Mouse (Mus musculus) hindbrain, postnatal 0 days (tissue): ENCODE data around the gene Wdr18. TPM values are rescaled to one million over a fixed set of nuclear protein-coding genes. Genes with fewer than 3 reads are reported as not detected.

Experiments used
- ATAC-seq: fragments of 200-750 bp; cut with Nextera tagmentation; 2 replicates; pipeline ENCODE4 v1.8.0; 2017; ENCODE audit warnings: mild to moderate bottlenecking, moderate TSS enrichment, moderate library complexity
- DNase-seq: peaks from one replicate; pipeline ENCODE4 v3.0.0-alpha.2; 2015; ENCODE audit warnings: low spot score
- H3K27ac ChIP-seq: fragments of 300-500 bp; sonication (generic); 2 replicates; pipeline ENCODE4 v1.5.1; 2014; ENCODE audit warnings: mild to moderate bottlenecking
- H3K27me3 ChIP-seq: fragments of 300-500 bp; sonication (generic); 2 replicates; pipeline ENCODE4 v1.6.1; 2014; ENCODE audit warnings: low read length, mixed read lengths; ENCODE audit not compliant: insufficient read depth
- H3K36me3 ChIP-seq: fragments of 300-500 bp; sonication (generic); 2 replicates; pipeline ENCODE4 v1.6.1; 2014; ENCODE audit warnings: low read length, mixed read lengths; ENCODE audit not compliant: insufficient read depth
- H3K4me1 ChIP-seq: fragments of 300-500 bp; sonication (generic); 2 replicates; pipeline ENCODE4 v1.6.1; 2014; ENCODE audit warnings: antibody characterized with exemption, low read length, mixed read lengths; ENCODE audit not compliant: insufficient read depth
- H3K4me2 ChIP-seq: fragments of 300-500 bp; sonication (generic); 2 replicates; pipeline ENCODE4 v1.6.1; 2014; ENCODE audit warnings: low read depth, mild to moderate bottlenecking, low read length, moderate library complexity, mixed read lengths
- H3K4me3 ChIP-seq: fragments of 300-500 bp; sonication (generic); 2 replicates; pipeline ENCODE4 v1.5.1; 2014; ENCODE audit warnings: low read length
- H3K9ac ChIP-seq: fragments of 300-500 bp; sonication (generic); replicated peaks from 2 replicates; pipeline ENCODE4 v1.6.1; 2014; ENCODE audit warnings: mild to moderate bottlenecking, low read length, moderate library complexity, mixed read lengths
- H3K9me3 ChIP-seq: fragments of 300-500 bp; sonication (generic); 2 replicates; pipeline ENCODE4 v1.6.1; 2016; ENCODE audit warnings: low read length, mixed read lengths
- CTCF ChIP-seq: IDR thresholded peaks from 2 replicates; pipeline ENCODE4 v1.5.1; 2016; ENCODE audit warnings: antibody characterized with exemption, control low read depth, low read depth
- WGBS: fragments of 180-500 bp; shearing (Covaris S2); extraction: QIAGEN DNeasy Blood & Tissue Kit; methylation state at CpG from one replicate; pipeline ENCODE4 v1.1.7; 2014; 5-methylcytosine and 5-hydroxymethylcytosine counted together
- polyA plus RNA-seq: library from polyadenylated mRNA; unstranded; fragments of >200 nt; fragmentation: Nextera tagmentation; extraction: Ambion mirVana; gene quantifications from 2 replicates; pipeline ENCODE4 v1.2.1, GENCODE M21; 2015
- total RNA-seq: library from RNA; depleted of rRNA; stranded (reverse); fragments of >200 nt; gene quantifications from 2 replicates; pipeline ENCODE4 v1.2.3, GENCODE M21; 2014

Wdr18 gene
- total and polyA plus RNA-seq, 2 experiments from 2014 or later: 74.6 to 109 TPM

DNA sequence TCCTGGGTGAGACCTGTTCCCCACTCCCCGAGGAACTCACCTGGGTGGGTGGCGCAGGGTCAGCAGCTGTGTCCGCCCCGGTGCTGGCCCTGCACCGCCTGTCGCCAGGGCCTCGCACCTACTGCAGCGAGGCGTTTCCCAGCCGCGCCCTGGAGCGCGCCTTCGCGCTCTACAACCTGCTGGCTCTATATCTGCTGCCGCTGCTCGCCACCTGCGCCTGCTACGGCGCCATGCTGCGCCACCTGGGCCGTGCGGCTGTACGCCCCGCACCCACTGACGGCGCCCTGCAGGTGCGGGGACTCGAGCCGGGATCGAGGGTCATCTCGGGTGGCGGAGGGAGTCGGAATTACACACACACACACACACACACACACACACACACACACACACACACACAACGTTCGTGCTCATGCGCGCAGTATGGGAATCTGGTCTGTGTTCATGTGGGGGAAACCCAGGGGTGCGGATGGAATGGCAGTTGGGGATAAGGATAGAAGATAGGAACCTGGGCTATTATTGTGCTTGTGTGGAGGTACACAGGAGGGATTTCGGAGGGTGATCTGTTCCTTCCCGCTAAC lies 38.9 kb upstream of the Wdr18 start, which contains the start of gene R3hdm4:
Gene R3hdm4 (minus strand): TSS at position 251 of the 578 bp plus-strand sequence.
- Histone ChIP-seq H3K4me2 (peak within 1 kb of the TSS; percentile 56), H3K4me1 (peaks cover 14% of the 10 kb centered on the region; the same call in 1 of the 2 replicates), H3K27ac (no peak within 1 kb of the TSS), H3K9me3 (no peaks in the 10 kb centered on the region), H3K27me3 (peaks cover 53% of the 10 kb centered on the region), H3K4me3 (peak within 1 kb of the TSS; percentile 30), H3K36me3 (no peaks in the 10 kb centered on the region), H3K9ac (peak within 1 kb of the TSS; percentile 31)
- no peak for ATAC-seq
- TF ChIP-seq CTCF: no peak
- WGBS: 4% methylated on average over 41 of the region's 41 CpGs
- no peak for DNase-seq

DNA sequence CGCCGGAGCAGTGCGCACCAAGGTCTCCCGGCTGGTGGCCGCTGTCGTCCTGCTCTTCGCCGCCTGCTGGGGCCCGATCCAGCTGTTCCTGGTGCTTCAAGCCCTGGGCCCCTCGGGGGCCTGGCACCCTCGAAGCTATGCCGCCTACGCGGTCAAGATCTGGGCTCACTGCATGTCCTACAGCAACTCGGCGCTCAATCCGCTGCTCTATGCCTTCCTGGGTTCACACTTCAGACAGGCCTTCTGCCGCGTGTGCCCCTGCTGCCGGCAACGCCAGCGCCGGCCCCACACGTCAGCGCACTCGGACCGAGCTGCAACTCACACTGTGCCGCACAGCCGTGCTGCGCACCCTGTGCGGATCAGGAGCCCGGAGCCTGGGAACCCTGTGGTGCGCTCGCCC lies 38.4 kb upstream of the Wdr18 start:
- Histone ChIP-seq H3K27me3 (peaks cover 53% of the 10 kb centered on the region), H3K27ac (no peak overlapping the region), H3K4me2 (peak overlapping the region; percentile 56), H3K9ac (peak overlapping the region; percentile 31), H3K4me1 (peaks cover 13% of the 10 kb centered on the region; the same call in 1 of the 2 replicates), H3K4me3 (peak overlapping the region; percentile 30), H3K36me3 (no peaks in the 10 kb centered on the region), H3K9me3 (no peaks in the 10 kb centered on the region)
- DNase-seq: no peak
- TF ChIP-seq CTCF: no peak
- ATAC-seq: no peak
- WGBS: 2% methylated on average over 34 of the region's 34 CpGs

DNA sequence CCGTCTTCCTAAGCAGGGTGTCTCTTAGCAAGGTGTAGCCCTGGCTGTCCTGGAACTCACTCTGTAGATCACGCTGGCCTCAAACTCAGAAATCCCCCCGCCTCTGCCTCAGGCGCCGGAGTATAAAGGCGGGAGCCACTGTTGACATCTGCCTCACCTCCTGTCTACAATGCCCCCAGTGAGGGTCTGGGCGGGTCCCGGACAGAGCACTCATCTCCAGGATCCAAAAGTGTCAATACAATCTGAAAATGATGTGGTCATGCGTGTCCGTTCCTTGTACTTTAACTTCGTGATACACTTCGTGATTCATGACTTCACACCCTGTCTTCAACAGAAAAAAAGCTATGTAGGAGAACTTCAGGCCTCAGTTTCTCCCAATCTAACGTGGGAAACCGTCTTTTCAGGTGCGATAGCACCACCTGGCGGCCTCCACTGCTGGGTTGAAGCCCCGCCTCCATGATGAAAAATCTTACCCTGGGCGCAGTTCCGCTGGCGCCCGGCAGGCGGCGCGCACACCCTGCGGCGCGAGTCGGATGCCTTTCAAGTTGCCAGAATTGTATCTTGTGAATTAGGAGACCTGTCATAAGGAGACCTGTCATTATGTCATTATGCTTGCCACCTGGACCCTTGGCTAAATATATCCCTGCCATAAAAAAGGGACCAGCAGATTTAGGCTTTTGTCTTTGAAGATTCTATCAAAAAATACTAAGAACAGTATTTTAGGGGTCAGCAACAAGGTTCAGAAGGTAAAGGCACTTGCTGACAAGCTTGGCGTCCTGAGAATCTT lies 34.8 kb upstream of the Wdr18 start:
- no peaks in the 10 kb centered on the region for H3K9me3 ChIP-seq
- no peak overlapping the region for H3K27ac ChIP-seq
- peaks cover 30% of the 10 kb centered on the region for H3K27me3 ChIP-seq
- peak; percentile 3; the same call in 1 of the 2 replicates for ATAC-seq
- DNase-seq: peak; percentile 94
- H3K4me2 ChIP-seq: peak overlapping the region; percentile 96
- no peaks in the 10 kb centered on the region for H3K36me3 ChIP-seq
- H3K4me3 ChIP-seq: no peak overlapping the region
- 10% methylated on average over 29 of the region's 29 CpGs for WGBS
- H3K4me1 ChIP-seq: peaks cover 13% of the 10 kb centered on the region; the same call in 1 of the 2 replicates
- H3K9ac ChIP-seq: no peak overlapping the region
- peak; percentile 100 for TF ChIP-seq CTCF

DNA sequence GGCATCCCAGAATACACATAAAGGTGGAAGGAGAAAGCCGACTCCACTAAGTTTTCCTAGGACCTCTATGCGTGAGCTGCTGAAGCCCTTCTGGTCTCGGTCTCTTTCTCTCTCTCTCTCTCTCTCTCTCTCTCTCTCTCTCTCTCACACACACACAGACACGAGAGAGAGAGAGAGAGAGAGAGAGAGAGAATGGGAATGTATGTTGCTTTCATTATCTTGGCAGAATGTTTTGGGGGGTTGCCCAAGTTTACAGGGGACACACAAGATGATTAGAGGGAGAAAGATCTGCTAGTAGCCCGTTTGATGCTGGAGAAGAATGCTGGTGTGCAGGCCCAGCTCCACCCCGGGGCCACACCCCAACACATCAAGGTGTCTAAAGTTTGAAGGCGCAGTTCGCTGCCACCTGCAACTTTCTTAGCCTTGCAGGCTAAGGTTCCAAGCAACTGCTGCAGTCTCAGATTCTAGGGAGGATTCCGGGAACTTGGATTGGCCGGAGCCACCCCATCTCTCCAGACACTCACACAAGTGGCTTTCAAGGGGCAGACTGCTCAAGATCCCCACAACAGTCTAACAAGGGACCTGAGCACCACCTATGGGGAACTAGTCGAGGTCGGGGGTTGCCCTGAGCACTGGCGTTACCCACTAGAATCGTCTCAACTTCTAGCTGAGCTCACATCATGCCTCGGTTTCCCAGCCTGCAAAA lies 34.0 kb upstream of the Wdr18 start:
- H3K4me1 ChIP-seq: 0 out of 2 replicates have a peak, but pooled peaks cover 9% of the 10 kb centered on the region
- no peaks in the 10 kb centered on the region for H3K9me3 ChIP-seq
- peaks cover 23% of the 10 kb centered on the region for H3K27me3 ChIP-seq
- TF ChIP-seq CTCF: no peak
- H3K36me3 ChIP-seq: no peaks in the 10 kb centered on the region
- H3K4me3 ChIP-seq: peak overlapping the region; percentile 86
- 10% methylated on average over 15 of the region's 15 CpGs for WGBS
- DNase-seq (no peak), ATAC-seq (no peak)
- H3K27ac ChIP-seq: peak overlapping the region; percentile 88; the same call in 1 of the 2 replicates
- H3K9ac ChIP-seq: peak overlapping the region; percentile 76
- H3K4me2 ChIP-seq: peak overlapping the region; percentile 96

DNA sequence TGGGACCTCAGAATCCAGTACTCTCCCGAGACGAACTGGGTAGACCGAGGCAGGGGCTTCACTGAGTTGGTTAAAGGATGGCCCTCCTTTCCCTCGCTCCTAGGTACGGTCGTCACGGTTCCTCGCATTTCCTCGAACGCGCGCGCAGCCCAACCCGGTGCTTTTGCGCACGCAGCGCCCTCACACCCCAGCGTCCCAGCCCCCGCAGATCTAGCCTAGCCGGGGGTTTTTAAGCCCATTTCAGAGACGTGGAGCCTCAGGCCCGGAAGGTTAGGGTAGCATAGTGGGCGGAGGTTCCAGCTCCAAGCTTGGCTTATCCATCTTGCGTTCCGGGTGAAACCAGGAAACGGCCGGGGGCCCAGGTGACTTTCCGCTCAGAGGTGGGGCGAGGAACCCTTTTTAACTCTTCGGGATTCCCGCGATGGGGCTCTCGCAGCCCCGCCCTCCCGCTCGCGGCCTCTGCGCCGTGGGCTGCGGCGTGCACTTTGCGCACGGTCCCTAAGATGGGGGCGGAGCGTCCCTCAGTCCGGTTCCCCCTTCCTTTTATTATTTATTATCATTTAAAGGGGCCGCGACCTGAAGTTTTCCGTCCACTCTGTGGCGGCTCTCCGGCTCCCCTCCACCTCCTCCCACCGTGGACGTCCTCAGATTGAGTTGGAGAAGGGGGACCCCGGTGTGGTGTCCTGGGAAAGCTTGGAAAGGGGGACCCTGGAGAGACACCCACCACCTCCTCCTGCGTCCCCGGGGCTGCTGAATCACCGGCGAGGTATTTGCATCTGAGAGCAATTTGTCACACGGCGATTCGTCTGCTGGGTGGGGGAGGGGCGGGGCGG lies 33.2 kb upstream of the Wdr18 start, which contains the start of gene Arid3a:
Gene Arid3a (plus strand): TSS at position 553 of the 833 bp plus-strand sequence.
- no peak; the same call in 1 of the 2 replicates for TF ChIP-seq CTCF
- Histone ChIP-seq H3K4me3 (peak within 1 kb of the TSS; percentile 86), H3K9me3 (no peaks in the 10 kb centered on the region), H3K36me3 (no peaks in the 10 kb centered on the region), H3K4me2 (peak within 1 kb of the TSS; percentile 96), H3K9ac (peak within 1 kb of the TSS; percentile 76), H3K27ac (peak within 1 kb of the TSS; percentile 88), H3K4me1 (0 out of 2 replicates have a peak, but pooled peaks cover 4% of the 10 kb centered on the region), H3K27me3 (peaks cover 17% of the 10 kb centered on the region)
- under 1% methylated on average over 63 of the region's 63 CpGs for WGBS
- DNase-seq (peak; percentile 95), ATAC-seq (peak; percentile 80)
